Comparison of ENCODE assay signal across 8 mouse cellular contexts in genomic region chr8:84968650-84969049, GRCm38 (mm10). TPM values are rescaled to one million over a fixed set of nuclear protein-coding genes. Genes with fewer than 3 reads are reported as not detected.
DNase-seq lines count a peak whose midpoint lies in the region; ATAC-seq and TF ChIP-seq lines count a peak whose summit lies in the region.

No protein-coding gene starts in this region.

- peak overlapping the region; percentile 87 for H3K27ac ChIP-seq in lung, postnatal 0 days (ENCODE audit: low read length)
- H3K27ac ChIP-seq in forebrain, embryonic 10.5 days = peak overlapping the region; percentile 98
- H3K27ac ChIP-seq in limb, embryonic 11.5 days (replicated peaks; ENCODE audit: low read depth, low read length) = peak overlapping the region; percentile 78
- H3K27ac ChIP-seq in olfactory bulb, adult 2 months (ENCODE audit: insufficient read depth, low read depth, low read length) = no peak overlapping the region

- DNase-seq in lung, postnatal 0 days (ENCODE audit: low spot score) = peak; percentile 56
- no peak for DNase-seq in lung, adult 2 months
- DNase-seq in forebrain, embryonic 10.5 days (ENCODE audit: extremely low spot score, low spot score) = no peak
- DNase-seq in limb, embryonic 11.5 days (ENCODE audit: low spot score) = no peak
- no peak for DNase-seq in frontal cortex, postnatal 10 days (ENCODE audit: low spot score in 2 of 2)
- DNase-seq in cerebellum, adult 11-12 months = no peak
- DNase-seq in thymus, postnatal 4 days = no peak

- H3K27me3 ChIP-seq in lung, postnatal 0 days (replicated peaks; ENCODE audit: insufficient read depth, low read length) = no peaks in the 10 kb centered on the region
- no peaks in the 10 kb centered on the region for H3K27me3 ChIP-seq in forebrain, embryonic 10.5 days (ENCODE audit: poor library complexity, severe bottlenecking)
- H3K27me3 ChIP-seq in limb, embryonic 11.5 days (ENCODE audit: control insufficient read depth, insufficient read depth, low read length) = no peaks in the 10 kb centered on the region

- no peak for TF ChIP-seq POLR2A in lung, adult 2 months (IDR thresholded peaks at IDR 0.05; ENCODE audit: borderline replicate concordance, extremely low read depth, low read depth, low read length)
- no peak for TF ChIP-seq POLR2A in olfactory bulb, adult 2 months (IDR thresholded peaks at IDR 0.05; ENCODE audit: insufficient read depth, low read depth, low read length)

- WGBS in lung, postnatal 0 days = 4% methylated on average over 2 of the region's 2 CpGs
- 7% methylated on average over 2 of the region's 2 CpGs for WGBS in lung, adult 2 months
- 38% methylated on average over 2 of the region's 2 CpGs for WGBS in forebrain, embryonic 10.5 days
- WGBS in limb, embryonic 11.5 days = 14% methylated on average over 2 of the region's 2 CpGs
- 6% methylated on average over 2 of the region's 2 CpGs for WGBS in olfactory bulb, adult 2 months

- no peaks in the 10 kb centered on the region for H3K9me3 ChIP-seq in lung, postnatal 0 days (ENCODE audit: low read length)
- H3K9me3 ChIP-seq in forebrain, embryonic 10.5 days = no peaks in the 10 kb centered on the region
- no peaks in the 10 kb centered on the region for H3K9me3 ChIP-seq in limb, embryonic 11.5 days (ENCODE audit: control insufficient read depth, low read length)

- H3K9ac ChIP-seq in lung, postnatal 0 days (replicated peaks; ENCODE audit: low read depth) = peak overlapping the region; percentile 54; the same call in 1 of the 2 replicates
- H3K9ac ChIP-seq in limb, embryonic 11.5 days (ENCODE audit: low read length) = peak overlapping the region; percentile 89

- H3K4me1 ChIP-seq in lung, postnatal 0 days (ENCODE audit: insufficient read depth, low read depth, low read length) = peaks cover 24% of the 10 kb centered on the region; the same call in 1 of the 2 replicates
- peaks cover 9% of the 10 kb centered on the region for H3K4me1 ChIP-seq in lung, adult 2 months (ENCODE audit: control insufficient read depth, insufficient read depth, low read length)
- peaks cover 60% of the 10 kb centered on the region for H3K4me1 ChIP-seq in forebrain, embryonic 10.5 days
- H3K4me1 ChIP-seq in limb, embryonic 11.5 days (ENCODE audit: control insufficient read depth, insufficient read depth, low read length) = peaks cover 27% of the 10 kb centered on the region
- H3K4me1 ChIP-seq in olfactory bulb, adult 2 months (ENCODE audit: control insufficient read depth, insufficient read depth, low read length) = peaks cover 14% of the 10 kb centered on the region

- TF ChIP-seq EP300 in lung, postnatal 0 days (IDR thresholded peaks at IDR 0.05) = no peak

- H3K4me3 ChIP-seq in lung, postnatal 0 days (ENCODE audit: low read depth, low read length) = peak overlapping the region; percentile 51
- no peak overlapping the region for H3K4me3 ChIP-seq in lung, adult 2 months (replicated peaks; ENCODE audit: extremely low read depth, low read depth, low read length)
- peak overlapping the region; percentile 87 for H3K4me3 ChIP-seq in forebrain, embryonic 10.5 days
- H3K4me3 ChIP-seq in limb, embryonic 11.5 days (ENCODE audit: low read depth, low read length) = peak overlapping the region; percentile 61
- H3K4me3 ChIP-seq in olfactory bulb, adult 2 months (ENCODE audit: insufficient read depth, low read depth, low read length) = peak overlapping the region; percentile 63; the same call in 1 of the 2 replicates

- no peak for TF ChIP-seq CTCF in lung, postnatal 0 days (IDR thresholded peaks at IDR 0.05)
- TF ChIP-seq CTCF in lung, adult 2 months (IDR thresholded peaks at IDR 0.05; ENCODE audit: insufficient read depth, low read length) = no peak
- TF ChIP-seq CTCF in olfactory bulb, adult 2 months (IDR thresholded peaks at IDR 0.05; ENCODE audit: insufficient read depth, low read depth, low read length) = no peak

- H3K4me2 ChIP-seq in lung, postnatal 0 days (replicated peaks; ENCODE audit: low read depth, low read length) = peak overlapping the region; percentile 87
- peak overlapping the region; percentile 80 for H3K4me2 ChIP-seq in limb, embryonic 11.5 days (ENCODE audit: low read depth, severe bottlenecking)

- peaks cover 3% of the 10 kb centered on the region; the same call in 1 of the 2 replicates for H3K36me3 ChIP-seq in lung, postnatal 0 days (ENCODE audit: insufficient read depth, low read length)
- peaks cover 42% of the 10 kb centered on the region for H3K36me3 ChIP-seq in forebrain, embryonic 10.5 days (replicated peaks)
- peaks cover 15% of the 10 kb centered on the region; the same call in 1 of the 2 replicates for H3K36me3 ChIP-seq in limb, embryonic 11.5 days (ENCODE audit: control insufficient read depth, insufficient read depth, low read length)

- no peak for ATAC-seq in lung, postnatal 0 days
- no peak for ATAC-seq in limb, embryonic 11.5 days (ENCODE audit: insufficient number of reproducible peaks, low FRiP score, low TSS enrichment, low read depth)

RNA-seq across cellular contexts. Expression of gene Gm49661, which starts 0.6 kb away (rescaled TPM):
- 1.1 TPM in 1 of 2 replicates, not detected in the other for polyA plus RNA-seq in lung, postnatal 0 days (2015; fragmentation: Nextera tagmentation; extraction: Ambion mirVana)
- polyA plus RNA-seq in lung, adult 2 months (2012; rRNA removed) = not detected in 2 replicates
- polyA plus RNA-seq in forebrain, embryonic 10.5 days (2016; fragmentation: Nextera tagmentation; extraction: Ambion mirVana) = not detected in 2 replicates
- polyA plus RNA-seq in limb, embryonic 11.5 days (2014; fragmentation: Nextera tagmentation; extraction: Ambion mirVana) = not detected in 2 replicates
- polyA plus RNA-seq in olfactory bulb, adult 2 months (2012; ENCODE audit: insufficient read depth, insufficient read length, low replicate concordance, missing spikeins) = not detected in 2 replicates

RNA-seq across cellular contexts. Expression of gene Prdx2, which starts 0.7 kb away (rescaled TPM):
- polyA plus RNA-seq in lung, postnatal 0 days (2015; fragmentation: Nextera tagmentation; extraction: Ambion mirVana) = 337 and 356 TPM in 2 replicates
- polyA plus RNA-seq in lung, adult 2 months (2012; rRNA removed) = 93.2 and 117 TPM in 2 replicates
- polyA plus RNA-seq in forebrain, embryonic 10.5 days (2016; fragmentation: Nextera tagmentation; extraction: Ambion mirVana) = 1,199 and 1,255 TPM in 2 replicates
- 1,235 and 1,326 TPM in 2 replicates for polyA plus RNA-seq in limb, embryonic 11.5 days (2014; fragmentation: Nextera tagmentation; extraction: Ambion mirVana)
- polyA plus RNA-seq in olfactory bulb, adult 2 months (2012; ENCODE audit: insufficient read depth, insufficient read length, low replicate concordance, missing spikeins) = not detected in 2 replicates

RNA-seq across cellular contexts. Expression of gene Rnaseh2a, which starts 0.9 kb away (rescaled TPM):
- 46.4 and 55.7 TPM in 2 replicates for polyA plus RNA-seq in lung, postnatal 0 days (2015; fragmentation: Nextera tagmentation; extraction: Ambion mirVana)
- polyA plus RNA-seq in lung, adult 2 months (2012; rRNA removed) = 27.4 and 30.4 TPM in 2 replicates
- polyA plus RNA-seq in forebrain, embryonic 10.5 days (2016; fragmentation: Nextera tagmentation; extraction: Ambion mirVana) = 163 and 173 TPM in 2 replicates
- polyA plus RNA-seq in limb, embryonic 11.5 days (2014; fragmentation: Nextera tagmentation; extraction: Ambion mirVana) = 127 and 133 TPM in 2 replicates
- polyA plus RNA-seq in olfactory bulb, adult 2 months (2012; ENCODE audit: insufficient read depth, insufficient read length, low replicate concordance, missing spikeins) = not detected in 2 replicates

RNA-seq across cellular contexts. Expression of gene Junb, which starts 9.9 kb away (rescaled TPM):
- 69.0 and 126 TPM in 2 replicates for polyA plus RNA-seq in lung, postnatal 0 days (2015; fragmentation: Nextera tagmentation; extraction: Ambion mirVana)
- polyA plus RNA-seq in lung, adult 2 months (2012; rRNA removed) = 80.8 and 125 TPM in 2 replicates
- 3.8 and 4.0 TPM in 2 replicates for polyA plus RNA-seq in forebrain, embryonic 10.5 days (2016; fragmentation: Nextera tagmentation; extraction: Ambion mirVana)
- polyA plus RNA-seq in limb, embryonic 11.5 days (2014; fragmentation: Nextera tagmentation; extraction: Ambion mirVana) = 7.2 and 7.7 TPM in 2 replicates
- polyA plus RNA-seq in olfactory bulb, adult 2 months (2012; ENCODE audit: insufficient read depth, insufficient read length, low replicate concordance, missing spikeins) = not detected in 2 replicates

RNA-seq across cellular contexts. Expression of gene Hook2, which starts 21.8 kb away (rescaled TPM):
- polyA plus RNA-seq in lung, postnatal 0 days (2015; fragmentation: Nextera tagmentation; extraction: Ambion mirVana) = 19.2 and 22.3 TPM in 2 replicates
- 9.5 and 10.5 TPM in 2 replicates for polyA plus RNA-seq in lung, adult 2 months (2012; rRNA removed)
- polyA plus RNA-seq in forebrain, embryonic 10.5 days (2016; fragmentation: Nextera tagmentation; extraction: Ambion mirVana) = 18.3 and 19.0 TPM in 2 replicates
- 14.5 and 15.2 TPM in 2 replicates for polyA plus RNA-seq in limb, embryonic 11.5 days (2014; fragmentation: Nextera tagmentation; extraction: Ambion mirVana)
- polyA plus RNA-seq in olfactory bulb, adult 2 months (2012; ENCODE audit: insufficient read depth, insufficient read length, low replicate concordance, missing spikeins) = not detected in 2 replicates

Comparison
In these comparisons a context has a peak if more than half of its experiments do, and no peak if none do; other contexts are left out.
1. RNA of gene Rnaseh2a, which starts 0.9 kb away (polyA plus RNA-seq): 163 to 173 TPM in forebrain, embryonic 10.5 days, 127 to 133 TPM in limb, embryonic 11.5 days, 46.4 to 55.7 TPM in lung, postnatal 0 days and 27.4 to 30.4 TPM in lung, adult 2 months; not detected in olfactory bulb, adult 2 months; every median in the first group is over 10 times any median in the second.